Mouse (Mus musculus) adrenal gland, adult 10 weeks (tissue): Measurements from ENCODE around the gene Lnpep. TPM values are rescaled to one million over a fixed set of nuclear protein-coding genes. Genes with fewer than 3 reads are reported as not detected.

Experiments
- polyA plus RNA-seq: library from polyadenylated mRNA; stranded (reverse); fragments of 350-450 nt; fragmentation: Illumina TruSeq; extraction: RNeasy Lipid Tissue Mini Kit (QIAGEN cat#74804); gene quantifications from one replicate; pipeline ENCODE4 v1.2.3, GENCODE M21; 2014; ENCODE audit warnings: low read depth, low replicate concordance

Gene Lnpep
- 207 TPM for polyA plus RNA-seq

DNA sequence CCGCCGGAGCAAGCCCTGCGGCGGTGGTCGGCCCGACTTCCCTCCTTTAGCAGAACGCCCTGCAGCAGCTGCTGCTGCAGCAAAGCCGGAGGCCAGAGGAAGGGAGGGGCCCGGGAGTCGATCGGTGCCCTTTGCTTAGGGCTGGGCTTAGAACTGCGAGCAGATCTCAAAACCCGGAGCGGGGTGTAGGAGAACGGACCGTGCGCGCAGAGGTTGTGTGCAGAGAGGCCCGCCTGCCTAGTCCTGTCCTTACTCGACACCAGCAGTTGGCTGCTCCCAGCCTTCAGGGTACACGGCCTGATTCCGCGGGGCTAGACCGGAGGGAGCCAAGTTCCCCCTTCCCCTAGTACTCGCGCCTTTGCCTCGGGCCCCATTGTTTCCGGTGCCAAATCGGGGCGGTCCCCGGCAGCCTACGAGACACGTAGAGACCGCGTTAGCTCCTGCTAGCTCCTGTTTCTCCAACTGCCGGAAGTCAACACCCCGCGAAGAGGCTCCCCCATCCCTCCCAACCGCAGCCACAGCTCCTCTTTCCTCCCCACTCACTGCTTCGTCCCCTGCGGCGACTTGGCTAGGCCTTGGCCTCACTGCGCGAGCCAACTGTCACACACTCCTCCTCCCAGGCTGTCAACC lies at the start of gene Lnpep:
Gene Lnpep, minus strand, starts transcription at position 94 of the 630 bp plus-strand sequence.

Other genes with a start within 250 kb of the Lnpep start
- 14.9 TPM for gene Lix1, start 222.4 kb downstream of the Lnpep start, polyA plus RNA-seq
- not detected for gene Vmn2r90, start 78.7 kb upstream of the Lnpep start, polyA plus RNA-seq
- gene Spaca6, start 202.1 kb upstream of the Lnpep start, polyA plus RNA-seq, result 41.7 TPM
- gene Has1, start 230.2 kb upstream of the Lnpep start, polyA plus RNA-seq, result not detected